Mouse (Mus musculus): ENCODE data around the gene Sez6l. TPM values are rescaled to one million over a fixed set of nuclear protein-coding genes. Genes with fewer than 3 reads are reported as not detected.

Gene Sez6l
- polyA plus RNA-seq, 1 experiment, result 0.17 TPM

DNA sequence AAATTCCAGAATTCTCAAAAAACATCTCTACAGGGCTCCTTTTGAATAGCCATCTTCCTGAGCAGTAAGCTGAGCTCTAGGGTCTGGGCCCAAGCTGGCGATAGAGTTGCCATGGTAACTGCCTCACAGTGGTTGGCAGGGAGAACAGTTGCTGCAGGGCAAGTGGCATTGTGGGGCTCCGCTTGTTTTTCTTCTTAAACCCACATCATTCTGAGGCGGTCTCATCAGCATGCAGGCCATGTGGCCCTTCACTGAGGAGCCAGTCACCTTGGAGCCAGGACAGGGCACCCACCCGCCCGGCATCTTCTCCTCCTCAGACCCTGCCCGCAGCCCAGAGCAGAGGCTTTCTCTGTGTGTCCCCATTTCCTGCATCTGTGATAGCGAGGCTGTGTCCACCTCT, 205.1 kb downstream of the Sez6l start:
- WGBS, result 84% methylated on average over 7 of the region's 7 CpGs
- no peak overlapping the region for H3K27ac ChIP-seq (ENCODE audit: insufficient read depth, low read depth, low read length)
- H3K27me3 ChIP-seq (replicated peaks; ENCODE audit: control insufficient read depth, insufficient read depth, low read length), result no peaks in the 10 kb centered on the region
- H3K4me1 ChIP-seq (ENCODE audit: control insufficient read depth, insufficient read depth, low read length), result no peaks in the 10 kb centered on the region
- TF ChIP-seq CTCF (conservative IDR thresholded peaks at IDR 0.05; ENCODE audit: insufficient read depth, insufficient read length, low read depth, low read length) (no peak), POLR2A (IDR thresholded peaks at IDR 0.05; ENCODE audit: low read depth, low read length) (no peak)
- H3K36me3 ChIP-seq (ENCODE audit: control insufficient read depth, insufficient read depth, low read length), result no peaks in the 10 kb centered on the region; the same call in 1 of the 2 replicates
- no peak for DNase-seq
- H3K4me3 ChIP-seq (ENCODE audit: insufficient read depth, low read depth, low read length), result no peak overlapping the region

GRCm38 (mm10) chr5:112370236-112370813, 206.7 kb downstream of the Sez6l start:
- WGBS, result 91% methylated on average over 12 of the region's 12 CpGs
- no peaks in the 10 kb centered on the region; the same call in 1 of the 2 replicates for H3K36me3 ChIP-seq (ENCODE audit: control insufficient read depth, insufficient read depth, low read length)
- no peaks in the 10 kb centered on the region for H3K27me3 ChIP-seq (replicated peaks; ENCODE audit: control insufficient read depth, insufficient read depth, low read length)
- no peaks in the 10 kb centered on the region for H3K4me1 ChIP-seq (ENCODE audit: control insufficient read depth, insufficient read depth, low read length)
- no peak overlapping the region for H3K4me3 ChIP-seq (ENCODE audit: insufficient read depth, low read depth, low read length)
- TF ChIP-seq CTCF (conservative IDR thresholded peaks at IDR 0.05; ENCODE audit: insufficient read depth, insufficient read length, low read depth, low read length), result no peak
- no peak for TF ChIP-seq POLR2A (IDR thresholded peaks at IDR 0.05; ENCODE audit: low read depth, low read length)
- H3K27ac ChIP-seq (ENCODE audit: insufficient read depth, low read depth, low read length), result no peak overlapping the region
- no peak for DNase-seq

DNA sequence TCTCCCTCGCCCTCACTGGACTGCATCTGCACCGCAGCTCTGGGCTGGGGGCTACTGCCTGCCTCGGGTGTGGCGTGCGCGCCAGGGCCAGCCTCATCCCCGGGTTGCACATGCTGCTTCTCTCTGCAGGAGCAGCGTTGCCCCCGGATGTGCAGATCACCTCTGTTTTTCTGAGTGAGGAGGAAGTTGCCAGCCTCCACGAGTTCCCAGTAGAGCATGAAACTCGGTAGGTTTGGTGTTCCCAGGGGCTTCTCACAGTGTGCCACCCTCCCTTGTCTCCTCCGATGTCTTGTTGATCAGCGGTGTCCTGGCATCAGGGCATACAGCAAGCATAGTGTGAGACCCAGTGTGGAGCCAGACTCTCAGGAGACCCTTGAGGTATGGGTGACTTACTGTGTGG, 207.7 kb downstream of the Sez6l start:
- no peak for DNase-seq
- Histone ChIP-seq H3K36me3 (ENCODE audit: control insufficient read depth, insufficient read depth, low read length) (peaks cover 2% of the 10 kb centered on the region; the same call in 1 of the 2 replicates), H3K27ac (ENCODE audit: insufficient read depth, low read depth, low read length) (no peak overlapping the region), H3K4me3 (ENCODE audit: insufficient read depth, low read depth, low read length) (no peak overlapping the region), H3K27me3 (replicated peaks; ENCODE audit: control insufficient read depth, insufficient read depth, low read length) (no peaks in the 10 kb centered on the region), H3K4me1 (ENCODE audit: control insufficient read depth, insufficient read depth, low read length) (no peaks in the 10 kb centered on the region)
- TF ChIP-seq POLR2A (IDR thresholded peaks at IDR 0.05; ENCODE audit: low read depth, low read length) (no peak), CTCF (conservative IDR thresholded peaks at IDR 0.05; ENCODE audit: insufficient read depth, insufficient read length, low read depth, low read length) (no peak)
- 88% methylated on average over 13 of the region's 13 CpGs for WGBS

Other genes with a start within 250 kb of the Sez6l start
- 31.2 and 39.3 TPM in 2 replicates for gene Srrd, start 234.1 kb downstream of the Sez6l start, polyA plus RNA-seq (2012; rRNA removed)
- gene Hps4, start 234.1 kb downstream of the Sez6l start, polyA plus RNA-seq (2012; rRNA removed), result 43.5 and 54.3 TPM in 2 replicates
- not detected in 2 replicates for gene Gm6583, start 221.2 kb downstream of the Sez6l start, polyA plus RNA-seq (2012; rRNA removed)
- gene Asphd2, start 182.3 kb downstream of the Sez6l start, polyA plus RNA-seq (2012; rRNA removed), result 0.20 and 0.45 TPM in 2 replicates
- gene Gm6588, start 127.8 kb downstream of the Sez6l start, polyA plus RNA-seq (2012; rRNA removed), result not detected in 2 replicates

Data from kidney, adult 2 months (tissue).